Mouse (Mus musculus): ENCODE measurements at regions not wholly inside any gene's neighbourhood (a gene's known extent, or its start where the extent isn't known, plus 50 kb on each side); places are given as distances from the start of the nearest gene placed in this dataset.

GRCm38 (mm10) chr4:82153604-82154003 is 551.9 kb downstream of the Nfib start:
- Histone ChIP-seq H3K4me2 (ENCODE audit: low read depth) (no peak overlapping the region), H3K27me3 (ENCODE audit: control insufficient read depth, insufficient read depth, low read length) (no peaks in the 10 kb centered on the region), H3K27ac (ENCODE audit: low read depth, low read length) (no peak overlapping the region), H3K9ac (ENCODE audit: low read length) (no peak overlapping the region), H3K9me3 (ENCODE audit: control insufficient read depth, low read length) (no peaks in the 10 kb centered on the region), H3K4me1 (ENCODE audit: control insufficient read depth, insufficient read depth, low read length) (no peaks in the 10 kb centered on the region), H3K36me3 (ENCODE audit: control insufficient read depth, insufficient read depth, low read length) (no peaks in the 10 kb centered on the region), H3K4me3 (ENCODE audit: low read depth, low read length) (no peak overlapping the region)
- DNase-seq (ENCODE audit: low spot score) (no peak), ATAC-seq (ENCODE audit: insufficient read depth, low FRiP score, low TSS enrichment) (no peak)
- WGBS = 58% methylated on average over 5 of the region's 5 CpGs

GRCm38 (mm10) chr4:82149957-82150356 is 555.6 kb downstream of the Nfib start:
- Histone ChIP-seq H3K36me3 (ENCODE audit: control insufficient read depth, insufficient read depth, low read length) (no peaks in the 10 kb centered on the region), H3K9ac (ENCODE audit: low read length) (no peak overlapping the region), H3K27me3 (ENCODE audit: control insufficient read depth, insufficient read depth, low read length) (no peaks in the 10 kb centered on the region), H3K4me2 (ENCODE audit: low read depth) (no peak overlapping the region), H3K9me3 (ENCODE audit: control insufficient read depth, low read length) (no peaks in the 10 kb centered on the region), H3K4me3 (ENCODE audit: low read depth, low read length) (no peak overlapping the region), H3K27ac (ENCODE audit: low read depth, low read length) (no peak overlapping the region), H3K4me1 (ENCODE audit: control insufficient read depth, insufficient read depth, low read length) (no peaks in the 10 kb centered on the region)
- DNase-seq (ENCODE audit: low spot score) (no peak), ATAC-seq (ENCODE audit: insufficient read depth, low FRiP score, low TSS enrichment) (no peak)
- 64% methylated on average over 1 of the region's 1 CpGs for WGBS

GRCm38 (mm10) chr4:82148129-82149064 is 557.2 kb downstream of the Nfib start:
- Histone ChIP-seq H3K27ac (ENCODE audit: low read depth, low read length) (no peak overlapping the region), H3K27me3 (ENCODE audit: control insufficient read depth, insufficient read depth, low read length) (no peaks in the 10 kb centered on the region), H3K9ac (ENCODE audit: low read length) (no peak overlapping the region), H3K9me3 (ENCODE audit: control insufficient read depth, low read length) (no peaks in the 10 kb centered on the region), H3K36me3 (ENCODE audit: control insufficient read depth, insufficient read depth, low read length) (no peaks in the 10 kb centered on the region), H3K4me3 (ENCODE audit: low read depth, low read length) (no peak overlapping the region), H3K4me1 (ENCODE audit: control insufficient read depth, insufficient read depth, low read length) (no peaks in the 10 kb centered on the region), H3K4me2 (ENCODE audit: low read depth) (no peak overlapping the region)
- 57% methylated on average over 6 of the region's 6 CpGs for WGBS
- DNase-seq (ENCODE audit: low spot score) (no peak), ATAC-seq (ENCODE audit: insufficient read depth, low FRiP score, low TSS enrichment) (no peak)

GRCm38 (mm10) chr4:82142391-82142790 is 563.2 kb downstream of the Nfib start:
- no peak overlapping the region for H3K4me2 ChIP-seq (ENCODE audit: low read depth)
- no peak overlapping the region for H3K4me3 ChIP-seq (ENCODE audit: low read depth, low read length)
- H3K27me3 ChIP-seq (ENCODE audit: control insufficient read depth, insufficient read depth, low read length) = no peaks in the 10 kb centered on the region
- DNase-seq (ENCODE audit: low spot score) (no peak), ATAC-seq (ENCODE audit: insufficient read depth, low FRiP score, low TSS enrichment) (no peak)
- H3K9ac ChIP-seq (ENCODE audit: low read length) = no peak overlapping the region
- no peaks in the 10 kb centered on the region for H3K9me3 ChIP-seq (ENCODE audit: control insufficient read depth, low read length)
- no peak overlapping the region for H3K27ac ChIP-seq (ENCODE audit: low read depth, low read length)
- WGBS = 85% methylated on average over 3 of the region's 3 CpGs
- H3K36me3 ChIP-seq (ENCODE audit: control insufficient read depth, insufficient read depth, low read length) = no peaks in the 10 kb centered on the region
- no peaks in the 10 kb centered on the region for H3K4me1 ChIP-seq (ENCODE audit: control insufficient read depth, insufficient read depth, low read length)

GRCm38 (mm10) chr4:82139806-82140205 is 565.7 kb downstream of the Nfib start:
- DNase-seq (ENCODE audit: low spot score) (no peak), ATAC-seq (ENCODE audit: insufficient read depth, low FRiP score, low TSS enrichment) (no peak)
- 95% methylated on average over 6 of the region's 6 CpGs for WGBS
- no peaks in the 10 kb centered on the region for H3K4me1 ChIP-seq (ENCODE audit: control insufficient read depth, insufficient read depth, low read length)
- H3K27ac ChIP-seq (ENCODE audit: low read depth, low read length) = no peak overlapping the region
- H3K9me3 ChIP-seq (ENCODE audit: control insufficient read depth, low read length) = no peaks in the 10 kb centered on the region
- H3K27me3 ChIP-seq (ENCODE audit: control insufficient read depth, insufficient read depth, low read length) = no peaks in the 10 kb centered on the region
- no peaks in the 10 kb centered on the region for H3K36me3 ChIP-seq (ENCODE audit: control insufficient read depth, insufficient read depth, low read length)
- H3K9ac ChIP-seq (ENCODE audit: low read length) = no peak overlapping the region
- no peak overlapping the region for H3K4me3 ChIP-seq (ENCODE audit: low read depth, low read length)
- H3K4me2 ChIP-seq (ENCODE audit: low read depth) = no peak overlapping the region

GRCm38 (mm10) chr4:82139016-82139415 is 566.5 kb downstream of the Nfib start:
- ATAC-seq (ENCODE audit: insufficient read depth, low FRiP score, low TSS enrichment) = no peak
- Histone ChIP-seq H3K27ac (ENCODE audit: low read depth, low read length) (no peak overlapping the region), H3K4me1 (ENCODE audit: control insufficient read depth, insufficient read depth, low read length) (no peaks in the 10 kb centered on the region), H3K27me3 (ENCODE audit: control insufficient read depth, insufficient read depth, low read length) (no peaks in the 10 kb centered on the region), H3K4me3 (ENCODE audit: low read depth, low read length) (no peak overlapping the region), H3K9ac (ENCODE audit: low read length) (no peak overlapping the region), H3K9me3 (ENCODE audit: control insufficient read depth, low read length) (no peaks in the 10 kb centered on the region), H3K4me2 (ENCODE audit: low read depth) (no peak overlapping the region), H3K36me3 (ENCODE audit: control insufficient read depth, insufficient read depth, low read length) (no peaks in the 10 kb centered on the region)
- no peak for DNase-seq (ENCODE audit: low spot score)
- 95% methylated on average over 1 of the region's 1 CpGs for WGBS

- no peaks in the 10 kb centered on the region for H3K4me1 ChIP-seq (ENCODE audit: control insufficient read depth, insufficient read depth, low read length)
- DNase-seq (ENCODE audit: low spot score) = no peak
- no peak overlapping the region for H3K4me3 ChIP-seq (ENCODE audit: low read depth, low read length)
- WGBS = 84% methylated on average over 3 of the region's 3 CpGs
- H3K9ac ChIP-seq (ENCODE audit: low read length) = no peak overlapping the region
- H3K36me3 ChIP-seq (ENCODE audit: control insufficient read depth, insufficient read depth, low read length) = no peaks in the 10 kb centered on the region
- no peaks in the 10 kb centered on the region for H3K27me3 ChIP-seq (ENCODE audit: control insufficient read depth, insufficient read depth, low read length)
- H3K4me2 ChIP-seq (ENCODE audit: low read depth) = no peak overlapping the region
- no peak overlapping the region for H3K27ac ChIP-seq (ENCODE audit: low read depth, low read length)
- ATAC-seq (ENCODE audit: insufficient read depth, low FRiP score, low TSS enrichment) = no peak
- no peaks in the 10 kb centered on the region for H3K9me3 ChIP-seq (ENCODE audit: control insufficient read depth, low read length)
Observed at GRCm38 (mm10) chr4:82132851-82133250, 572.7 kb downstream of the Nfib start.

GRCm38 (mm10) chr4:82132326-82132725 is 573.2 kb downstream of the Nfib start:
- no peaks in the 10 kb centered on the region for H3K4me1 ChIP-seq (ENCODE audit: control insufficient read depth, insufficient read depth, low read length)
- DNase-seq (ENCODE audit: low spot score) (no peak), ATAC-seq (ENCODE audit: insufficient read depth, low FRiP score, low TSS enrichment) (no peak)
- H3K9ac ChIP-seq (ENCODE audit: low read length) = no peak overlapping the region
- H3K36me3 ChIP-seq (ENCODE audit: control insufficient read depth, insufficient read depth, low read length) = no peaks in the 10 kb centered on the region
- 85% methylated on average over 4 of the region's 4 CpGs for WGBS
- no peaks in the 10 kb centered on the region for H3K27me3 ChIP-seq (ENCODE audit: control insufficient read depth, insufficient read depth, low read length)
- no peak overlapping the region for H3K27ac ChIP-seq (ENCODE audit: low read depth, low read length)
- H3K4me3 ChIP-seq (ENCODE audit: low read depth, low read length) = no peak overlapping the region
- H3K4me2 ChIP-seq (ENCODE audit: low read depth) = no peak overlapping the region
- no peaks in the 10 kb centered on the region for H3K9me3 ChIP-seq (ENCODE audit: control insufficient read depth, low read length)

GRCm38 (mm10) chr4:82129471-82129870 is 576.1 kb downstream of the Nfib start:
- no peak overlapping the region for H3K4me3 ChIP-seq (ENCODE audit: low read depth, low read length)
- no peak overlapping the region for H3K27ac ChIP-seq (ENCODE audit: low read depth, low read length)
- H3K4me2 ChIP-seq (ENCODE audit: low read depth) = no peak overlapping the region
- no peak for DNase-seq (ENCODE audit: low spot score)
- WGBS = 81% methylated on average over 1 of the region's 1 CpGs
- H3K4me1 ChIP-seq (ENCODE audit: control insufficient read depth, insufficient read depth, low read length) = no peaks in the 10 kb centered on the region
- no peak for ATAC-seq (ENCODE audit: insufficient read depth, low FRiP score, low TSS enrichment)
- no peaks in the 10 kb centered on the region for H3K27me3 ChIP-seq (ENCODE audit: control insufficient read depth, insufficient read depth, low read length)
- H3K9ac ChIP-seq (ENCODE audit: low read length) = no peak overlapping the region
- no peaks in the 10 kb centered on the region for H3K36me3 ChIP-seq (ENCODE audit: control insufficient read depth, insufficient read depth, low read length)
- no peaks in the 10 kb centered on the region for H3K9me3 ChIP-seq (ENCODE audit: control insufficient read depth, low read length)

Data from neural tube, embryonic 11.5 days (tissue).